Mouse (Mus musculus): ENCODE data around the gene Mars. TPM values are rescaled to one million over a fixed set of nuclear protein-coding genes. Genes with fewer than 3 reads are reported as not detected.
"Not testable (repeated sequence)": the region's sequence is repeated elsewhere in the genome, so short reads cannot be mapped to it uniquely, and the experiment has no call there.

The Mars gene
- polyA plus RNA-seq, 1 experiment from 2014 or later = 132 TPM

DNA sequence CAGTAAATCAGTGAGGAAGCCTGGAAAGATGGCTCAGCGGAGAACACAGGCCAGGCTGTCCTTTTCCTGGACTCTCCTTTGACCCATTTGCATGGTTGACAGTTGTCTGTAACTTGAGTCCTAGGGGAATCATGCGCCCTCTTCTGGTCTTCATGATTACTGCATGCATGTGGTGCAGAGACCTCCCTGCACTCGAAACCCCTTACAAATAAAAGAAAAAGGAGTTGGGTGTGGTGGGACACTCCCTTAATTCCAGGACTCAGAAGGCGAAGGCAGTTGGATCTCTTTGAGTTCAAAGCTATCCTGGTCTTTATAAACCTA, 730 bp upstream of the Mars start:
- H3K27ac ChIP-seq (ENCODE audit: low read depth) = peak overlapping the region; percentile 84
- WGBS = under 1% methylated on average over 4 of the region's 4 CpGs
- ATAC-seq (ENCODE audit: insufficient read depth) = peak; percentile 71
- peak overlapping the region; percentile 67 for H3K4me2 ChIP-seq
- H3K27me3 ChIP-seq (ENCODE audit: insufficient read depth, low read length) = no peaks in the 10 kb centered on the region
- peak overlapping the region; percentile 76 for H3K9ac ChIP-seq
- peaks cover 23% of the 10 kb centered on the region for H3K36me3 ChIP-seq (ENCODE audit: insufficient read depth)
- peak; percentile 92 for TF ChIP-seq CTCF (IDR thresholded peaks at IDR 0.05; ENCODE audit: low read depth)
- no peaks in the 10 kb centered on the region for H3K4me1 ChIP-seq (ENCODE audit: insufficient read depth)
- peak overlapping the region; percentile 77 for H3K4me3 ChIP-seq (ENCODE audit: low read depth, low read length)
- DNase-seq = peak; percentile 97
- no peaks in the 10 kb centered on the region for H3K9me3 ChIP-seq (ENCODE audit: low read depth, low read length)

GRCm38 (mm10) chr10:127310523-127311475, 787 bp downstream of the Mars start:
- WGBS = 30% methylated on average over 23 of the region's 23 CpGs
- H3K9ac ChIP-seq = peak overlapping the region; percentile 76
- H3K36me3 ChIP-seq (ENCODE audit: insufficient read depth) = peaks cover 39% of the 10 kb centered on the region
- ATAC-seq (ENCODE audit: insufficient read depth) (peak; percentile 48), DNase-seq (peak; percentile 64)
- no peak for TF ChIP-seq CTCF (IDR thresholded peaks at IDR 0.05; ENCODE audit: low read depth)
- peak overlapping the region; percentile 77 for H3K4me3 ChIP-seq (ENCODE audit: low read depth, low read length)
- H3K27me3 ChIP-seq (ENCODE audit: insufficient read depth, low read length) = no peaks in the 10 kb centered on the region
- no peaks in the 10 kb centered on the region for H3K9me3 ChIP-seq (ENCODE audit: low read depth, low read length)
- H3K4me2 ChIP-seq = peak overlapping the region; percentile 67
- no peaks in the 10 kb centered on the region for H3K4me1 ChIP-seq (ENCODE audit: insufficient read depth)
- peak overlapping the region; percentile 67; the same call in 1 of the 2 replicates for H3K27ac ChIP-seq (ENCODE audit: low read depth)

- H3K27ac ChIP-seq (ENCODE audit: low read depth); H3K4me3 ChIP-seq (ENCODE audit: low read depth, low read length); H3K4me1 ChIP-seq (ENCODE audit: insufficient read depth); H3K9me3 ChIP-seq (ENCODE audit: low read depth, low read length); H3K9ac ChIP-seq; DNase-seq; H3K4me2 ChIP-seq; H3K27me3 ChIP-seq (ENCODE audit: insufficient read depth, low read length); ATAC-seq (ENCODE audit: insufficient read depth): not testable (repeated sequence)
- WGBS = 75% methylated on average over 3 of the region's 3 CpGs
- peaks cover 55% of the 10 kb centered on the region for H3K36me3 ChIP-seq (ENCODE audit: insufficient read depth)
Measured at GRCm38 (mm10) chr10:127309167-127309566, 2.4 kb downstream of the Mars start.

DNA sequence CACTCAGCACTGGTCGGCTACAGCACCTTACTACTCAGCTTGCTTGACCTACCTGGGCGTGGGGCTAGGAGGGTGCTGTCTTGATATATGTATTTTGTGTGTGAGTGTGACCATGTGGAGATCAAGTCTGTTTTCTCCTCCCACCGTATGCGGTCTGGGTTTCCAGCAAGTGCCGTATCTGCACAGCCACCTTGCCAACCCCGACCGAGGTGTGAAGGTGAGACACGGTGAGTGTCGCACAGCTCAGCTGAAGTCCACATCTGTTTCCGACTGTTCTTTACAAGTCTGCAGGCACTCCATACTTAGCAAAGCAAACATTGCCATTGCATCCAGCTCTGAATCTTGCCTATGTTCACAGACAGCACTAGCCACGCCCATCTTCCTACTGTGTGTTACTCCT, 8.4 kb downstream of the Mars start:
- Histone ChIP-seq H3K9me3 (ENCODE audit: low read depth, low read length) (no peaks in the 10 kb centered on the region), H3K36me3 (ENCODE audit: insufficient read depth) (peaks cover 100% of the 10 kb centered on the region), H3K4me3 (ENCODE audit: low read depth, low read length) (no peak overlapping the region), H3K4me1 (ENCODE audit: insufficient read depth) (no peaks in the 10 kb centered on the region), H3K9ac (no peak overlapping the region), H3K27me3 (ENCODE audit: insufficient read depth, low read length) (no peaks in the 10 kb centered on the region), H3K27ac (ENCODE audit: low read depth) (no peak overlapping the region), H3K4me2 (no peak overlapping the region)
- ATAC-seq (ENCODE audit: insufficient read depth) (no peak), DNase-seq (no peak)
- WGBS = 88% methylated on average over 11 of the region's 11 CpGs
- TF ChIP-seq CTCF (IDR thresholded peaks at IDR 0.05; ENCODE audit: low read depth) = no peak

DNA sequence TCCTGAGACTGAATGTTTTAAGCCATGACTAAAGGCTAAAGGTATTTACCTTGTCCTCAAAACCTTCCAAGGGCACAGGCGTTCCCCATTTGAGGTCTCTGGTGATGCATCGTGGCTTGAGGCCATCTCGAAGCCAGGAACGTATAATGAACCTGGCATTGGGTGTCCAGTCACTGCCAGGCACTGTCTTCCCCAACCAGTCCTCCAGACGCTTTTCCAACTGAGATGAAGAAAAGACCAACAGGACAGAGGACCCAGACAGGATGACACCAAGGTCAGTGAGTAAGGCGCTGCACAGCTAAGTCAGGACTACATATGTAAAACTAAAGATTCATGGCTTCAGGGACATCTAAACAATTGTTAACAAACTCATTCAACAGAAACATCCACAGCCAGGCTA, 11.2 kb downstream of the Mars start:
- DNase-seq (no peak), ATAC-seq (ENCODE audit: insufficient read depth) (no peak)
- no peak overlapping the region for H3K9ac ChIP-seq
- no peak for TF ChIP-seq CTCF (IDR thresholded peaks at IDR 0.05; ENCODE audit: low read depth)
- H3K27ac ChIP-seq (ENCODE audit: low read depth) = no peak overlapping the region
- no peaks in the 10 kb centered on the region for H3K27me3 ChIP-seq (ENCODE audit: insufficient read depth, low read length)
- no peak overlapping the region for H3K4me3 ChIP-seq (ENCODE audit: low read depth, low read length)
- no peak overlapping the region for H3K4me2 ChIP-seq
- H3K4me1 ChIP-seq (ENCODE audit: insufficient read depth) = no peaks in the 10 kb centered on the region
- 93% methylated on average over 6 of the region's 6 CpGs for WGBS
- no peaks in the 10 kb centered on the region for H3K9me3 ChIP-seq (ENCODE audit: low read depth, low read length)
- peaks cover 100% of the 10 kb centered on the region for H3K36me3 ChIP-seq (ENCODE audit: insufficient read depth)

- Histone ChIP-seq H3K4me3 (ENCODE audit: low read depth, low read length) (no peak overlapping the region), H3K9me3 (ENCODE audit: low read depth, low read length) (no peaks in the 10 kb centered on the region), H3K9ac (no peak overlapping the region), H3K27me3 (ENCODE audit: insufficient read depth, low read length) (no peaks in the 10 kb centered on the region), H3K36me3 (ENCODE audit: insufficient read depth) (peaks cover 90% of the 10 kb centered on the region), H3K27ac (ENCODE audit: low read depth) (no peak overlapping the region), H3K4me2 (no peak overlapping the region), H3K4me1 (ENCODE audit: insufficient read depth) (no peaks in the 10 kb centered on the region; the same call in 1 of the 2 replicates)
- DNase-seq = no peak
- no peak for TF ChIP-seq CTCF (IDR thresholded peaks at IDR 0.05; ENCODE audit: low read depth)
- ATAC-seq (ENCODE audit: insufficient read depth) = no peak
- WGBS = 87% methylated on average over 16 of the region's 16 CpGs
Measured at GRCm38 (mm10) chr10:127297015-127297871, 14.3 kb downstream of the Mars start.
